Mouse (Mus musculus) brain, adult 2 months (tissue): ENCODE measurements at regions not wholly inside any gene's neighbourhood (a gene's known extent, or its start where the extent isn't known, plus 50 kb on each side); places are given as distances from the start of the nearest gene placed in this dataset.

Source experiments
- DNase-seq: peaks from one replicate; pipeline ENCODE4 v3.0.0; 2011; ENCODE audit warnings: low read depth, low spot score

- peak; percentile 71 for DNase-seq
Observed at GRCm38 (mm10) chr14:64575954-64576353, 471.9 kb downstream of the Prss52 start.

GRCm38 (mm10) chr14:64580086-64580485 lies 476.0 kb downstream of the Prss52 start:
- no peak for DNase-seq

GRCm38 (mm10) chr14:64580862-64581261 lies 476.8 kb downstream of the Prss52 start:
- no peak for DNase-seq

- DNase-seq = no peak
Observed at GRCm38 (mm10) chr14:64581705-64582104, 477.6 kb downstream of the Prss52 start.

GRCm38 (mm10) chr14:64582822-64583221 lies 478.7 kb downstream of the Prss52 start:
- peak; percentile 52 for DNase-seq

- DNase-seq = peak; percentile 68
Observed at GRCm38 (mm10) chr14:64584221-64584620, 480.1 kb downstream of the Prss52 start.

GRCm38 (mm10) chr14:64585081-64585470 lies 481.0 kb downstream of the Prss52 start:
- DNase-seq = no peak

- DNase-seq = peak; percentile 72
Observed at GRCm38 (mm10) chr14:64585471-64586192, 481.5 kb downstream of the Prss52 start.

- no peak for DNase-seq
Observed at GRCm38 (mm10) chr14:64586386-64586859, 482.3 kb downstream of the Prss52 start.

- DNase-seq = peak; percentile 95
Observed at GRCm38 (mm10) chr14:64586860-64587698, 483.0 kb downstream of the Prss52 start.

- DNase-seq = peak; percentile 98
Observed at GRCm38 (mm10) chr14:64587699-64588434, 483.8 kb downstream of the Prss52 start.

- peak; percentile 88 for DNase-seq
Observed at GRCm38 (mm10) chr14:64588561-64588960, 484.5 kb downstream of the Prss52 start.

- DNase-seq = no peak
Observed at GRCm38 (mm10) chr14:64589126-64589525, 485.0 kb downstream of the Prss52 start.

GRCm38 (mm10) chr14:64589571-64590547 lies 485.8 kb downstream of the Prss52 start:
- DNase-seq = peak; percentile 99

GRCm38 (mm10) chr14:64590611-64591010 lies 486.5 kb downstream of the Prss52 start:
- peak; percentile 49 for DNase-seq

- peak; percentile 65 for DNase-seq
Observed at GRCm38 (mm10) chr14:64591091-64591976, 487.2 kb downstream of the Prss52 start.

GRCm38 (mm10) chr14:64592176-64592575 lies 488.1 kb downstream of the Prss52 start:
- DNase-seq = peak; percentile 61

- DNase-seq = peak; percentile 70
Observed at GRCm38 (mm10) chr14:64592706-64593320, 488.7 kb downstream of the Prss52 start.

- peak; percentile 95 for DNase-seq
Observed at GRCm38 (mm10) chr14:64593564-64593963, 489.5 kb downstream of the Prss52 start.
